Mouse (Mus musculus) embryo, embryonic 11 days (tissue): ENCODE measurements around the gene Spg7.
"Not testable (repeated sequence)": the region's sequence is repeated elsewhere in the genome, so short reads cannot be mapped to it uniquely, and the experiment has no call there.

Source experiments
- DNase-seq: peaks from one replicate; pipeline ENCODE4 v3.0.0-alpha.2; 2015

The Spg7 gene

GRCm38 (mm10) chr8:123042158-123042973, 20.4 kb upstream of the Spg7 start, which contains the start of gene Ankrd11:
Gene Ankrd11, minus strand, starts transcription at chr8:123042277.
- DNase-seq, result peak; percentile 100

GRCm38 (mm10) chr8:123042974-123043625, 19.6 kb upstream of the Spg7 start:
- no peak for DNase-seq

- no peak for DNase-seq
Measured at GRCm38 (mm10) chr8:123043941-123044340, 18.8 kb upstream of the Spg7 start.

- not testable (repeated sequence) for DNase-seq
Measured at GRCm38 (mm10) chr8:123044743-123045425, 17.9 kb upstream of the Spg7 start.

GRCm38 (mm10) chr8:123046706-123047105, 16.0 kb upstream of the Spg7 start:
- no peak for DNase-seq

GRCm38 (mm10) chr8:123047827-123048226, 14.9 kb upstream of the Spg7 start:
- no peak for DNase-seq

- DNase-seq, result no peak
Measured at GRCm38 (mm10) chr8:123048402-123048801, 14.3 kb upstream of the Spg7 start.

GRCm38 (mm10) chr8:123051458-123051857, 11.3 kb upstream of the Spg7 start:
- DNase-seq, result no peak

GRCm38 (mm10) chr8:123064072-123064471, 1.3 kb downstream of the Spg7 start:
- DNase-seq, result no peak

- DNase-seq, result peak; percentile 53
Measured at GRCm38 (mm10) chr8:123064809-123065213, 2.1 kb downstream of the Spg7 start.

GRCm38 (mm10) chr8:123065214-123066100, 2.7 kb downstream of the Spg7 start:
- peak; percentile 99 for DNase-seq

- DNase-seq, result peak; percentile 51
Measured at GRCm38 (mm10) chr8:123066101-123066683, 3.5 kb downstream of the Spg7 start.

- DNase-seq, result no peak
Measured at GRCm38 (mm10) chr8:123071176-123071575, 8.4 kb downstream of the Spg7 start.

GRCm38 (mm10) chr8:123077213-123077612, 14.5 kb downstream of the Spg7 start:
- no peak for DNase-seq

GRCm38 (mm10) chr8:123082993-123083392, 20.3 kb downstream of the Spg7 start:
- DNase-seq, result no peak

GRCm38 (mm10) chr8:123083610-123084009, 20.9 kb downstream of the Spg7 start:
- DNase-seq, result no peak

GRCm38 (mm10) chr8:123087289-123087688, 24.5 kb downstream of the Spg7 start:
- no peak for DNase-seq

GRCm38 (mm10) chr8:123097216-123097615, 34.5 kb downstream of the Spg7 start:
- no peak for DNase-seq

- no peak for DNase-seq
Measured at GRCm38 (mm10) chr8:123097786-123098584, 35.2 kb downstream of the Spg7 start.

GRCm38 (mm10) chr8:123100288-123100687, 37.5 kb downstream of the Spg7 start:
- DNase-seq, result peak; percentile 26

- DNase-seq, result no peak
Measured at GRCm38 (mm10) chr8:123101244-123101643, 38.5 kb downstream of the Spg7 start.
